Comparison of ENCODE assay signal across 22 mouse cellular contexts in genomic region chr10:111624021-111624420, GRCm38 (mm10).
DNase-seq lines count a peak whose midpoint lies in the region; TF ChIP-seq lines count a peak whose summit lies in the region.
"Had no signal": no experiment of that assay in that cellular context is flagged by ENCODE, and none has a peak within 500 bp of the region (broad histone marks: within the 10 kb centered on the region; RNA-seq: fewer than 3 reads in every experiment).

No protein-coding gene starts in this region.

- H3K9ac ChIP-seq in heart, adult 2 months (ENCODE audit: low read depth, low read length): no peak overlapping the region
- H3K9ac ChIP-seq: forebrain, embryonic 12.5 days; hindbrain, embryonic 13.5 days; liver, postnatal 0 days; neural tube, embryonic 15.5 days had no signal

- H3K4me3 ChIP-seq in heart, adult 2 months: no peak overlapping the region
- H3K4me3 ChIP-seq: erythroblast, embryonic 14.5 days; forebrain, embryonic 12.5 days; gastrocnemius, adult 2 months; hindbrain, embryonic 13.5 days; myocyte; neural tube, embryonic 15.5 days had no signal

- no peaks in the 10 kb centered on the region for H3K36me3 ChIP-seq in heart, adult 2 months (ENCODE audit: control insufficient read depth, insufficient read depth, low read length)
- H3K36me3 ChIP-seq: forebrain, embryonic 12.5 days; hindbrain, embryonic 13.5 days; neural tube, embryonic 15.5 days had no signal

- no peak for TF ChIP-seq EP300 in heart, adult 2 months (IDR thresholded peaks at IDR 0.05; ENCODE audit: insufficient read depth, low read depth, low read length)

- H3K27me3 ChIP-seq in heart, adult 2 months (ENCODE audit: control insufficient read depth, insufficient read depth, low read length): no peaks in the 10 kb centered on the region
- H3K27me3 ChIP-seq: neural tube, embryonic 15.5 days had no signal

- H3K4me1 ChIP-seq in heart, adult 2 months (ENCODE audit: control insufficient read depth, insufficient read depth, low read length): no peaks in the 10 kb centered on the region

- TF ChIP-seq POLR2A in heart, adult 2 months (IDR thresholded peaks at IDR 0.05; ENCODE audit: insufficient read depth, low read depth, low read length): no peak

- no peaks in the 10 kb centered on the region for H3K79me2 ChIP-seq in heart, adult 2 months (replicated peaks; ENCODE audit: control insufficient read depth, insufficient read depth, low read length)

- no peak for TF ChIP-seq CTCF in heart, adult 2 months (IDR thresholded peaks at IDR 0.05)

- intact Hi-C loops in heart, postnatal 10 days (cut with DNase I): no loop called here
- intact Hi-C loops in heart, adult 2 months (cut with DNase I): no loop called here
- intact Hi-C loops in left cerebral cortex, postnatal 36 days (cut with DNase I): no loop called here

- DNase-seq in cerebellum, postnatal 10 days: peak; percentile 31 to 49
- DNase-seq in cerebellum, adult 11 months: no peak
- DNase-seq in heart, postnatal 10 days: peak; percentile 13 to 23
- no peak for DNase-seq in heart, adult 2 months
- peak; percentile 22 for DNase-seq in urinary bladder, postnatal 14 days (ENCODE audit: low spot score)
- DNase-seq in urinary bladder, postnatal 25 days (ENCODE audit: low spot score): no peak
- DNase-seq in left cerebral cortex, postnatal 36 days (ENCODE audit: low spot score in 2 of 2): no peak
- DNase-seq in left cerebral cortex, adult 11 months (ENCODE audit: low spot score): no peak
- DNase-seq: cerebellum, adult 2 months; gastrocnemius, adult 2 months; heart, postnatal 36 days; kidney, adult 8-10 months; kidney, postnatal 25 days; liver, postnatal 0 days; thymus, adult 18-20 months; thymus, postnatal 36 days had no signal

- WGBS in heart, adult 2 months: 54% methylated on average over 2 of the region's 2 CpGs

- H3K27ac ChIP-seq in heart, adult 2 months: no peak overlapping the region
- H3K27ac ChIP-seq: forebrain, embryonic 12.5 days; gastrocnemius, adult 2 months; macrophage; neural tube, embryonic 15.5 days had no signal

Comparison
In these comparisons a context has a peak if more than half of its experiments do, and no peak if none do; other contexts are left out.
1. DNase-seq: peak in cerebellum, postnatal 10 days (2 of 2), heart, postnatal 10 days (2 of 2) and urinary bladder, postnatal 14 days (single experiment); none in cerebellum, adult 11 months (single experiment), heart, adult 2 months (0 of 2), urinary bladder, postnatal 25 days (single experiment), left cerebral cortex, postnatal 36 days (0 of 2) and left cerebral cortex, adult 11 months (single experiment).